Mouse (Mus musculus) MEL (cell line): ENCODE data around the gene Trip12.

Source experiments
- CTCF ChIP-seq, 3 experiments: IDR thresholded peaks in 2 of 3; conservative IDR thresholded peaks in 1 of 3; 2 replicates each; pipeline ENCODE4 v1.5.1; 2011 to 2012; ENCODE audit warnings: low read length in 3 of 3, low read depth in 2 of 3, mild to moderate bottlenecking in 2 of 3, improper control_type of control experiment in 1 of 3, inconsistent platforms in 1 of 3, mixed read lengths in 1 of 3, moderate library complexity in 1 of 3; ENCODE audit not compliant: control insufficient read depth in 1 of 3, insufficient read depth in 1 of 3, poor library complexity in 1 of 3, severe bottlenecking in 1 of 3
- E2F4 ChIP-seq: IDR thresholded peaks from 2 replicates; pipeline ENCODE4 v1.6.1; 2011; ENCODE audit warnings: low read depth, low read length, improper control_type of control experiment, borderline replicate concordance
- GATA1 ChIP-seq: IDR thresholded peaks from 2 replicates; pipeline ENCODE4 v1.6.1; 2011; ENCODE audit warnings: low read depth, low read length, improper control_type of control experiment
- MAFK ChIP-seq: IDR thresholded peaks from 2 replicates; pipeline ENCODE4 v1.6.1; 2011; ENCODE audit warnings: low read depth, mild to moderate bottlenecking, low read length, improper control_type of control experiment, borderline replicate concordance
- POLR2A ChIP-seq, 2 experiments: IDR thresholded peaks; 2 replicates each; pipeline ENCODE4 v1.6.1; 2011 to 2012; ENCODE audit warnings: low read length in 2 of 2, mild to moderate bottlenecking in 2 of 2, control low read depth in 1 of 2, improper control_type of control experiment in 1 of 2, low read depth in 1 of 2, moderate library complexity in 1 of 2; ENCODE audit not compliant: control insufficient read depth in 1 of 2, insufficient read depth in 1 of 2, poor library complexity in 1 of 2
- POLR2AphosphoS2 ChIP-seq: IDR thresholded peaks from 2 replicates; pipeline ENCODE4 v1.6.1; 2011; ENCODE audit warnings: low read length, improper control_type of control experiment
- SIN3A ChIP-seq: IDR thresholded peaks from 2 replicates; pipeline ENCODE4 v1.6.1; 2012; ENCODE audit warnings: low read length, improper control_type of control experiment, inconsistent platforms
- TCF12 ChIP-seq: IDR thresholded peaks from 2 replicates; pipeline ENCODE4 v1.6.1; 2014; ENCODE audit warnings: low read depth, mild to moderate bottlenecking, inconsistent platforms, low read length, improper control_type of control experiment, moderate library complexity
- USF1 ChIP-seq: IDR thresholded peaks from 2 replicates; pipeline ENCODE4 v1.6.1; 2014; ENCODE audit warnings: low read depth, mild to moderate bottlenecking, inconsistent platforms, low read length, improper control_type of control experiment, moderate library complexity
- ZKSCAN1 ChIP-seq: IDR thresholded peaks from 2 replicates; pipeline ENCODE4 v1.6.1; 2012; ENCODE audit warnings: low read depth, mild to moderate bottlenecking, inconsistent platforms, low read length, improper control_type of control experiment, moderate library complexity

- TF ChIP-seq USF1 (no peak), CTCF (IDR thresholded peaks at IDR 0.05 in 2 of 3, conservative IDR thresholded peaks at IDR 0.05 in 1 of 3; ENCODE audit: control insufficient read depth in 1 of 3, insufficient read depth in 1 of 3, low read depth in 2 of 3, low read length in 3 of 3, poor library complexity in 1 of 3, severe bottlenecking in 1 of 3) (no peak), GATA1 (no peak), TCF12 (no peak), SIN3A (no peak), ZKSCAN1 (no peak), POLR2A (IDR thresholded peaks at IDR 0.05; ENCODE audit: control insufficient read depth in 1 of 2, insufficient read depth in 1 of 2, low read depth in 1 of 2, low read length in 2 of 2, poor library complexity in 1 of 2) (no peak), MAFK (no peak), POLR2AphosphoS2 (no peak), E2F4 (no peak)
These were observed 32.6 kb upstream of the Trip12 start for GRCm38 (mm10) chr1:84872939-84873338.
